Mouse (Mus musculus) heart, embryonic 16.5 days (tissue): ENCODE measurements around the gene Synj1. TPM values are rescaled to one million over a fixed set of nuclear protein-coding genes. Genes with fewer than 3 reads are reported as not detected.

Experiments used
- ATAC-seq: fragments of 200-750 bp; cut with Nextera tagmentation; replicated peaks from 2 replicates; pipeline ENCODE4 v1.8.0; 2017; ENCODE audit warnings: moderate number of reproducible peaks; ENCODE audit not compliant: insufficient read depth, low FRiP score; ENCODE audit errors: extremely low read depth
- H3K27ac ChIP-seq: fragments of 300-500 bp; sonication (generic); 2 replicates; pipeline ENCODE4 v1.5.1; 2014; ENCODE audit warnings: mild to moderate bottlenecking, low read length, control low read depth, moderate library complexity
- H3K27me3 ChIP-seq: fragments of 300-500 bp; sonication (generic); 2 replicates; pipeline ENCODE4 v1.6.1; 2014; ENCODE audit warnings: low read length, mixed read lengths; ENCODE audit not compliant: control insufficient read depth, insufficient read depth
- H3K36me3 ChIP-seq: fragments of 300-500 bp; sonication (generic); 2 replicates; pipeline ENCODE4 v1.6.1; 2014; ENCODE audit not compliant: control insufficient read depth, insufficient read depth
- H3K4me1 ChIP-seq: fragments of 300-500 bp; sonication (generic); 2 replicates; pipeline ENCODE4 v1.6.1; 2014; ENCODE audit warnings: low read length, mixed read lengths; ENCODE audit not compliant: control insufficient read depth, insufficient read depth
- H3K4me2 ChIP-seq: fragments of 300-500 bp; sonication (generic); 2 replicates; pipeline ENCODE4 v1.6.1; 2014; ENCODE audit warnings: low read depth, mild to moderate bottlenecking, control low read depth, low read length
- H3K4me3 ChIP-seq: fragments of 300-500 bp; sonication (generic); 2 replicates; pipeline ENCODE4 v1.5.1; 2014; ENCODE audit warnings: mild to moderate bottlenecking, control low read depth, low read length
- H3K9ac ChIP-seq: fragments of 300-500 bp; sonication (generic); 2 replicates; pipeline ENCODE4 v1.6.1; 2014; ENCODE audit warnings: low read length, control low read depth
- H3K9me3 ChIP-seq: fragments of 300-500 bp; sonication (generic); replicated peaks from 2 replicates; pipeline ENCODE4 v1.6.1; 2016; ENCODE audit warnings: low read length; ENCODE audit not compliant: control insufficient read depth
- WGBS: fragments of 180-500 bp; shearing (Covaris S2); extraction: QIAGEN DNeasy Blood & Tissue Kit; methylation state at CpG from one replicate; pipeline ENCODE4 v1.1.7; 2014; 5-methylcytosine and 5-hydroxymethylcytosine counted together
- polyA plus RNA-seq: library from polyadenylated mRNA; unstranded; fragments of >200 nt; fragmentation: Nextera tagmentation; extraction: Ambion mirVana; gene quantifications from 2 replicates; pipeline ENCODE4 v1.2.1, GENCODE M21; 2015

Synj1 gene
- polyA plus RNA-seq, 1 experiment from 2014 or later: 10.8 TPM

- WGBS: under 1% methylated on average over 49 of the region's 63 CpGs
- ATAC-seq: peak; percentile 69
- Histone ChIP-seq H3K27me3 (no peaks in the 10 kb centered on the region), H3K9ac (peak overlapping the region; percentile 98), H3K9me3 (no peaks in the 10 kb centered on the region), H3K4me3 (peak overlapping the region; percentile 98), H3K4me1 (peaks cover 11% of the 10 kb centered on the region), H3K36me3 (no peaks in the 10 kb centered on the region; the same call in 1 of the 2 replicates), H3K4me2 (peak overlapping the region; percentile 89), H3K27ac (peak overlapping the region; percentile 97)
These were observed 32.5 kb upstream of the Synj1 start for GRCm38 (mm10) chr16:91043461-91044248.

GRCm38 (mm10) chr16:91042640-91043039 lies 31.5 kb upstream of the Synj1 start:
- Histone ChIP-seq H3K27me3 (no peaks in the 10 kb centered on the region), H3K27ac (no peak overlapping the region), H3K9ac (peak overlapping the region; percentile 62), H3K4me1 (peaks cover 13% of the 10 kb centered on the region), H3K4me3 (peak overlapping the region; percentile 24), H3K4me2 (peak overlapping the region; percentile 62), H3K9me3 (no peaks in the 10 kb centered on the region), H3K36me3 (peaks cover 3% of the 10 kb centered on the region; the same call in 1 of the 2 replicates)
- 36% methylated on average over 1 of the region's 1 CpGs for WGBS
- no peak for ATAC-seq

DNA sequence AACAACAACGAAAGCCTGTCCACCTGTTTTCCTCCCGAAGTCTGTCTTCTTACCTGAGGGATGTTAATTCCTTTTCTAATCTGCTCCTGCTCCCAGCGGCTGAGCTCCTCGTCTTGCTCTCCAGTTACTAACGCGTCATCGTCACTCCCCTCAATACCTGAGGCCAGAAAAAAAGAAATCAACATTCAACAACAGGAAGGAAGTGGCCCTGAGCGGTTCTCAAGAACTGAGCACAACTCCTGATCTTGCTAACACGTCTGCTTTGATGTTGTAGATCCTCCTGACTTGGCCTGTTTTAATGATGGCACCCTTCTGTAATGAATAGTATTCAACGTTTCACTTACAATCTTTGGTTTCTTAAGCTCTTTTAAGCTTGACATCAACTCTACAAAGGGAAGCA lies 24.8 kb upstream of the Synj1 start:
- Histone ChIP-seq H3K27me3 (no peaks in the 10 kb centered on the region), H3K4me2 (no peak overlapping the region), H3K4me3 (no peak overlapping the region), H3K9ac (no peak overlapping the region), H3K36me3 (peaks cover 51% of the 10 kb centered on the region), H3K27ac (no peak overlapping the region), H3K4me1 (peaks cover 2% of the 10 kb centered on the region; the same call in 1 of the 2 replicates), H3K9me3 (no peaks in the 10 kb centered on the region)
- 85% methylated on average over 10 of the region's 10 CpGs for WGBS
- no peak for ATAC-seq

GRCm38 (mm10) chr16:91030751-91031150 lies 19.6 kb upstream of the Synj1 start:
- H3K36me3 ChIP-seq: peaks cover 72% of the 10 kb centered on the region
- WGBS: 95% methylated on average over 4 of the region's 4 CpGs

DNA sequence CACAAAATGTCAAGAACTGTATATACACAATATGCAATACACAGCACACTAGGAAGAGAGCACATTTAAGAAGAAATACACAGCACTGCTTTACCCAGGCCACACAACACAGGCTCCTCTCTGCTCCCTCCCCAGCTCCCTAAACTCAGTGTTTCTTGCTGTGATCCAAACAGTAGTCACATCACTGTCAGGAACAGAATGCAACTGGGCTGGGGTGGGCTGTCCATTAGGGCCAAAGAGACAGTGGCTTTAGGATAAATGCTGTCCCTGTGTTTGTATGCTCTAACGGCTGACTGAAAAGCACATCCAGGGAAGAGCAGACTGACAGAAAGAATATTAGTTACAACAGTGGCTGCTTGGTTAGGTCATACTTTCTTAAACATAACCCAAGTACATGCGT lies 18.8 kb upstream of the Synj1 start:
- no peaks in the 10 kb centered on the region for H3K27me3 ChIP-seq
- H3K4me1 ChIP-seq: no peaks in the 10 kb centered on the region
- WGBS: 90% methylated on average over 2 of the region's 2 CpGs
- no peak overlapping the region for H3K4me3 ChIP-seq
- no peak overlapping the region for H3K9ac ChIP-seq
- no peak overlapping the region for H3K4me2 ChIP-seq
- H3K9me3 ChIP-seq: no peaks in the 10 kb centered on the region
- peaks cover 75% of the 10 kb centered on the region for H3K36me3 ChIP-seq
- no peak overlapping the region for H3K27ac ChIP-seq
- ATAC-seq: no peak

More at GRCm38 (mm10) chr16:91030751-91031150, 19.6 kb upstream of the Synj1 start:
- Histone ChIP-seq H3K4me3 (no peak overlapping the region), H3K27me3 (no peaks in the 10 kb centered on the region), H3K9ac (no peak overlapping the region), H3K4me2 (no peak overlapping the region), H3K27ac (no peak overlapping the region), H3K4me1 (no peaks in the 10 kb centered on the region), H3K9me3 (no peaks in the 10 kb centered on the region)
- ATAC-seq: no peak

GRCm38 (mm10) chr16:91029161-91029743 lies 18.1 kb upstream of the Synj1 start:
- Histone ChIP-seq H3K4me2 (no peak overlapping the region), H3K4me3 (no peak overlapping the region), H3K27me3 (no peaks in the 10 kb centered on the region), H3K9ac (no peak overlapping the region), H3K4me1 (no peaks in the 10 kb centered on the region), H3K27ac (no peak overlapping the region), H3K9me3 (no peaks in the 10 kb centered on the region), H3K36me3 (peaks cover 76% of the 10 kb centered on the region)
- 92% methylated on average over 8 of the region's 8 CpGs for WGBS
- ATAC-seq: no peak

DNA sequence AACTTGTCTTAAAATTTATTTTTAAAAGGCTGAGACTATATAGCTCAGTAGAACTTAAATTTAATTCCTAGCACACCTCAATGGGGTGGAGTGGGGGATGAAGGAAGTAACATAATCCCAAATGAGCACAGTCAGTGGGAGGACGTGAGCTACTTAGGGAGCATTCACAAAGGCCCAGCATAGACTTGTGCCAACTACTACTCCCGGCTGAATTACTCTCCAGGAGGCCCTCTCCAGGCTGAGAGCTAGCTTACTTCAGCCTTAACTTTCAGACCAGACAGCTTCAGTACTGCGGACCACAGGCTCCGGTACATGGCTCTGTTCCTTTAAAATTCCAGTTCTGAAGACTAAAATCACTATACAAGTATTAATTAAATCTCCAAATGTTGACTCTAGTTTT lies 15.2 kb upstream of the Synj1 start:
- WGBS: 88% methylated on average over 4 of the region's 4 CpGs
- no peak overlapping the region for H3K9ac ChIP-seq
- no peak overlapping the region for H3K27ac ChIP-seq
- no peak overlapping the region for H3K4me3 ChIP-seq
- no peak overlapping the region for H3K4me2 ChIP-seq
- peaks cover 4% of the 10 kb centered on the region; the same call in 1 of the 2 replicates for H3K9me3 ChIP-seq
- no peak for ATAC-seq
- peaks cover 73% of the 10 kb centered on the region for H3K36me3 ChIP-seq
- no peaks in the 10 kb centered on the region for H3K4me1 ChIP-seq
- H3K27me3 ChIP-seq: no peaks in the 10 kb centered on the region

DNA sequence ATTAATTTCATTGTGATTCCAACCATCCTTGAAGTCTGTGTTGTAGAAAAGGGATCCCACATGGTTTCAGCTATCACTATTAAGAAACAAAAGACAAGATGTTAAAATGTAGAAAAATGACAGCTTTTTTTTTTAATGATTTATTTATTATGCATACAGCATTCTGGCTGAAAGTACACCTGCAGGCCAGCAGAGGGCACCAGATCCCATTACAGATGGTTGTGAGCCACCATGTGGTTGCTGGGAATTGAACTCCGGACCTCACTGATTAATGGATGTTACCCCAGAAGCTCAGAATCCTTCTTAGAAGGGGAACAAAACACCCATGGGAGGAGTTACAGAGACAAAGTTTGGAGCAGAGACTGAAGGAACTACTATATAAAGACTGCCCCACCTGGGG lies 12.3 kb upstream of the Synj1 start:
- ATAC-seq: no peak
- WGBS: 84% methylated on average over 1 of the region's 1 CpGs
- no peaks in the 10 kb centered on the region for H3K27me3 ChIP-seq
- H3K9me3 ChIP-seq: peaks cover 4% of the 10 kb centered on the region; the same call in 1 of the 2 replicates
- no peak overlapping the region for H3K4me2 ChIP-seq
- no peak overlapping the region for H3K4me3 ChIP-seq
- no peaks in the 10 kb centered on the region for H3K4me1 ChIP-seq
- H3K36me3 ChIP-seq: peaks cover 77% of the 10 kb centered on the region
- no peak overlapping the region for H3K27ac ChIP-seq
- H3K9ac ChIP-seq: no peak overlapping the region

- Histone ChIP-seq H3K36me3 (peaks cover 76% of the 10 kb centered on the region), H3K27me3 (no peaks in the 10 kb centered on the region), H3K9me3 (peaks cover 4% of the 10 kb centered on the region; the same call in 1 of the 2 replicates), H3K4me3 (no peak overlapping the region), H3K9ac (no peak overlapping the region), H3K4me1 (no peaks in the 10 kb centered on the region), H3K4me2 (no peak overlapping the region), H3K27ac (no peak overlapping the region)
- WGBS: 89% methylated on average over 10 of the region's 10 CpGs
- ATAC-seq: no peak
These were observed 9.9 kb upstream of the Synj1 start for GRCm38 (mm10) chr16:91020842-91021483.
